Mouse (Mus musculus): ENCODE measurements around the gene Papln. TPM values are rescaled to one million over a fixed set of nuclear protein-coding genes. Genes with fewer than 3 reads are reported as not detected.

Gene Papln
- polyA plus RNA-seq, 1 experiment: 0.21 TPM

- H3K27ac ChIP-seq (ENCODE audit: insufficient read depth, low read length): no peak overlapping the region
- H3K4me3 ChIP-seq (ENCODE audit: insufficient read depth, low read length): no peak overlapping the region
- TF ChIP-seq CTCF (IDR thresholded peaks at IDR 0.05; ENCODE audit: borderline replicate concordance, insufficient read depth, low read length) (no peak), POLR2A (IDR thresholded peaks at IDR 0.05; ENCODE audit: low read depth, low read length) (no peak)
- H3K4me1 ChIP-seq (ENCODE audit: control insufficient read depth, insufficient read depth, low read length): no peaks in the 10 kb centered on the region
These were observed 18.3 kb downstream of the Papln start for GRCm38 (mm10) chr12:83781640-83782278.

- no peaks in the 10 kb centered on the region for H3K4me1 ChIP-seq (ENCODE audit: control insufficient read depth, insufficient read depth, low read length)
- TF ChIP-seq CTCF (IDR thresholded peaks at IDR 0.05; ENCODE audit: borderline replicate concordance, insufficient read depth, low read length) (no peak), POLR2A (IDR thresholded peaks at IDR 0.05; ENCODE audit: low read depth, low read length) (no peak)
- H3K4me3 ChIP-seq (ENCODE audit: insufficient read depth, low read length): no peak overlapping the region
- H3K27ac ChIP-seq (ENCODE audit: insufficient read depth, low read length): no peak overlapping the region
These were observed 19.2 kb downstream of the Papln start for GRCm38 (mm10) chr12:83782669-83783068.

GRCm38 (mm10) chr12:83785305-83785704 is 21.9 kb downstream of the Papln start:
- TF ChIP-seq CTCF (IDR thresholded peaks at IDR 0.05; ENCODE audit: borderline replicate concordance, insufficient read depth, low read length) (no peak), POLR2A (IDR thresholded peaks at IDR 0.05; ENCODE audit: low read depth, low read length) (no peak)
- Histone ChIP-seq H3K4me3 (ENCODE audit: insufficient read depth, low read length) (no peak overlapping the region), H3K27ac (ENCODE audit: insufficient read depth, low read length) (no peak overlapping the region), H3K4me1 (ENCODE audit: control insufficient read depth, insufficient read depth, low read length) (no peaks in the 10 kb centered on the region)

- no peaks in the 10 kb centered on the region for H3K4me1 ChIP-seq (ENCODE audit: control insufficient read depth, insufficient read depth, low read length)
- no peak overlapping the region for H3K27ac ChIP-seq (ENCODE audit: insufficient read depth, low read length)
- no peak overlapping the region for H3K4me3 ChIP-seq (ENCODE audit: insufficient read depth, low read length)
- TF ChIP-seq POLR2A (IDR thresholded peaks at IDR 0.05; ENCODE audit: low read depth, low read length) (no peak), CTCF (IDR thresholded peaks at IDR 0.05; ENCODE audit: borderline replicate concordance, insufficient read depth, low read length) (no peak)
These were observed 25.8 kb downstream of the Papln start for GRCm38 (mm10) chr12:83789051-83789780.

GRCm38 (mm10) chr12:83789781-83790140 is 26.3 kb downstream of the Papln start:
- TF ChIP-seq CTCF (IDR thresholded peaks at IDR 0.05; ENCODE audit: borderline replicate concordance, insufficient read depth, low read length) (no peak), POLR2A (IDR thresholded peaks at IDR 0.05; ENCODE audit: low read depth, low read length) (no peak)
- no peaks in the 10 kb centered on the region for H3K4me1 ChIP-seq (ENCODE audit: control insufficient read depth, insufficient read depth, low read length)
- H3K27ac ChIP-seq (ENCODE audit: insufficient read depth, low read length): no peak overlapping the region
- no peak overlapping the region for H3K4me3 ChIP-seq (ENCODE audit: insufficient read depth, low read length)

GRCm38 (mm10) chr12:83790749-83791148 is 27.3 kb downstream of the Papln start:
- no peak overlapping the region for H3K27ac ChIP-seq (ENCODE audit: insufficient read depth, low read length)
- TF ChIP-seq CTCF (IDR thresholded peaks at IDR 0.05; ENCODE audit: borderline replicate concordance, insufficient read depth, low read length) (no peak), POLR2A (IDR thresholded peaks at IDR 0.05; ENCODE audit: low read depth, low read length) (no peak)
- no peak overlapping the region for H3K4me3 ChIP-seq (ENCODE audit: insufficient read depth, low read length)
- H3K4me1 ChIP-seq (ENCODE audit: control insufficient read depth, insufficient read depth, low read length): no peaks in the 10 kb centered on the region

- TF ChIP-seq CTCF (IDR thresholded peaks at IDR 0.05; ENCODE audit: borderline replicate concordance, insufficient read depth, low read length): no peak
- TF ChIP-seq POLR2A (IDR thresholded peaks at IDR 0.05; ENCODE audit: low read depth, low read length): no peak
- Histone ChIP-seq H3K27ac (ENCODE audit: insufficient read depth, low read length) (no peak overlapping the region), H3K4me1 (ENCODE audit: control insufficient read depth, insufficient read depth, low read length) (no peaks in the 10 kb centered on the region), H3K4me3 (ENCODE audit: insufficient read depth, low read length) (no peak overlapping the region)
These were observed 28.3 kb downstream of the Papln start for GRCm38 (mm10) chr12:83791737-83792136.

- Histone ChIP-seq H3K4me3 (ENCODE audit: insufficient read depth, low read length) (no peak overlapping the region), H3K27ac (ENCODE audit: insufficient read depth, low read length) (no peak overlapping the region), H3K4me1 (ENCODE audit: control insufficient read depth, insufficient read depth, low read length) (no peaks in the 10 kb centered on the region)
- TF ChIP-seq POLR2A (IDR thresholded peaks at IDR 0.05; ENCODE audit: low read depth, low read length) (no peak), CTCF (IDR thresholded peaks at IDR 0.05; ENCODE audit: borderline replicate concordance, insufficient read depth, low read length) (no peak)
These were observed 29.4 kb downstream of the Papln start for GRCm38 (mm10) chr12:83792706-83793410.

GRCm38 (mm10) chr12:83795051-83795450 is 31.6 kb downstream of the Papln start:
- no peak for TF ChIP-seq POLR2A (IDR thresholded peaks at IDR 0.05; ENCODE audit: low read depth, low read length)
- TF ChIP-seq CTCF (IDR thresholded peaks at IDR 0.05; ENCODE audit: borderline replicate concordance, insufficient read depth, low read length): no peak
- Histone ChIP-seq H3K4me3 (ENCODE audit: insufficient read depth, low read length) (no peak overlapping the region), H3K27ac (ENCODE audit: insufficient read depth, low read length) (no peak overlapping the region), H3K4me1 (ENCODE audit: control insufficient read depth, insufficient read depth, low read length) (no peaks in the 10 kb centered on the region)

- TF ChIP-seq POLR2A (IDR thresholded peaks at IDR 0.05; ENCODE audit: low read depth, low read length) (no peak), CTCF (IDR thresholded peaks at IDR 0.05; ENCODE audit: borderline replicate concordance, insufficient read depth, low read length) (no peak)
- Histone ChIP-seq H3K27ac (ENCODE audit: insufficient read depth, low read length) (no peak overlapping the region), H3K4me1 (ENCODE audit: control insufficient read depth, insufficient read depth, low read length) (no peaks in the 10 kb centered on the region), H3K4me3 (ENCODE audit: insufficient read depth, low read length) (no peak overlapping the region)
These were observed 32.2 kb downstream of the Papln start for GRCm38 (mm10) chr12:83795586-83795985.
